Mouse (Mus musculus) ES-E14 (cell line): Measurements from ENCODE around the gene Fam83e.

Source experiments
- CHD2 ChIP-seq: IDR thresholded peaks from 2 replicates; pipeline ENCODE4 v1.6.1; 2014; ENCODE audit warnings: mild to moderate bottlenecking, low read depth, low read length, inconsistent platforms
- ZC3H11A ChIP-seq: IDR thresholded peaks from 2 replicates; pipeline ENCODE4 v1.6.1; 2012; ENCODE audit warnings: low read depth, mild to moderate bottlenecking, inconsistent platforms, low read length, borderline replicate concordance
- ZNF384 ChIP-seq: IDR thresholded peaks from 2 replicates; pipeline ENCODE4 v1.6.1; 2012; ENCODE audit warnings: low read depth, low read length, inconsistent platforms

DNA sequence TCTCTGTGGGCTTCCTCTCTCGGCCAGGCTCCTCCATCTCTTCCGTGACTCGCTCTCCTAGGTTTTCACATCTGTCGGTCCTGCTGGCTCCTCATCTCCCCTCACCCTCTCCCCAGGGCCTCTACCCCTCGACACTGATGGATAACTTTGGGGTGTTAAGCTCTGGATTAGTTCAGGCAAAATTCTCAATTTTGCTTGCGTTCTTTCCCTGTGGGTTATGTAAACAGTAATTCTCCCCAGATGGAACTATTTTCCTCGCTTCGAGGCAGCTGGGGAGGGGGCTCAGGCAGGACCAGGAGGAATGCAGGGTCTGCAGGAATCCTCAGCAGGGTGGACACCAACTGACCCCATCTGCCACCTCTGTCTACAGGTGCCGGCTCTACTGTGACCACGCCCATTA, 35.2 kb upstream of the Fam83e start:
- TF ChIP-seq CHD2 (no peak), ZC3H11A (no peak), ZNF384 (no peak)
